Mouse (Mus musculus) cerebellum, adult 8-10 months (tissue): Measurements from ENCODE around the gene Itga9.

Experiments used
- DNase-seq: peaks from one replicate; pipeline ENCODE4 v3.0.0; 2022

The Itga9 gene

DNA sequence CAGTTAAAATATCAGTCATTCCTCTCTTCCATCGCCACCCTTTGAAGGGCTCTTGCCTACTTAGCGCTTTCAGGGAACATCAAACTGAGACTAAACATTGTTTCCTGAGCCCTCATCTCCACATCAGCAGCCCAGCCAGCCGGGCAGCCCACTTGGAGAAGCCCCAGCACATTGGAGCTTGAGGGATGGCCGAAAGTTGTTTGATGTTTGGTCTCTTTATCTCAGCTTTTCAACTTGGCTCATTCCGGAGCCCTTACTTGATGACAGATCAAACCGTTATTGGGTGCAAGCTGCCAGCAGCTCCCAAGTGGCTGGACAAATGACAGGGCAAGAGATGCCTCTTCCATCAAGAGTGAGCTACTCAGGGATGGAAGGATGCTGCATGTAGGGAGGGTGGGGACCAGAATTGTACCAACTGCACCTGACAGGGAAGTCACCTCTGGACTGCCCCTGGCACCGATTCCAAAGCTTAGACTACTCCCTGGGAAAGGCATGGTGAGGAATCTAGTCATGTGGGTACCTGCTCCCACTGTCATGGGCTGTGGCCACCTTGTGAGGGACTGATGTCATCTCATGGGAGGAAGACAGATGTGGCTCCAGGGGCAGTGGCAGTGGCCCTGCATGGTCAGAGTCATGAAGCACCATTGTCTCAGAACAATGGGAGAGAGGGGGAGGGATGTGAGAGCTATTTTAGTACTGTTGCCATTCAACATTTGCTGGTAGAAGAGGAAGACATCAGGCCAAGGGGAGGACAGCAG is 232.6 kb downstream of the Itga9 start:
- no peak for DNase-seq

DNA sequence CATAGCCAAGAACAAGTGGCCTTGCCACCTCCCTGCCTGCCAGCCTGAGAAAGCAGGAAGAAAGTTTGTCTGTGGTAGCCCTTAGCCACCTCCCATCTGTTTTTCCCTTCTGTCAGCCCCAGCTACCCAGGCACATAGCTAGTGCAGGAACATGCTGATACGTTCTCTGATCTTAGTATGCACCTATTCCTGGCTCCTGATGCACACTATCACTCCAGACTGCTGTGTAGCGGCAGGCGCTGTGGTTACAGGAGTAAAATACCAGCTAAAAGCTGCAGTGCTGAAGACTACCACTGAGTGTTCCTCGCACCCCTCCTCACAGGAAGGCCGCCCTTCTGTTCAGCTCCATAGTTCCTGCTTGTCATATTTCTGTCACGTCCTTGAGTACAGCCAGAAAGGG is 234.8 kb downstream of the Itga9 start:
- DNase-seq: no peak

DNA sequence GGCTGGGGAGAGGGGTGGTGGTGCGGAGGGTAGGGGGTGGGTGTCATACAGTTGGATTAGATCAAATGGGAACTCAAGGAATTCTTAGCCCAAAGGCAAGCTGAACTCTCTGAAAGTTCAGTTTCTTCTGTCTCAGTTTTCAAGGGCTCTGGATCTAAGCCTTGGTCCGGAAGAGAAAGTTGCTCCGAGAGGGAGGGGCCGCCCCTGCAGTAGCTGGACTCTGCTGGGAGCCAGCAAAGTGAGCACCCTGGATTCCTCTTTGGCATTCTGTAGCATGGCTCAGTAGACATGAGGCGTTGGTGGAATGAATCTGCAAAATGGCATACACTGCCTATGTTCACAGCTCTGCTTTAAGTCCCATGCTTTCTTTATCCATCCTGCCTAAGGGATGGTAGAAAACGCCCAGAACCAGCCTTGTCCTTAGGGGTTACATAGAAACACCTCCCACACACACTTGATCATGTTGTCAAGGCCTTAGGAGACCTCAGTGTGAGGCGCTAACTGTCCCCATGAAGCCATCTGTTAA is 235.5 kb downstream of the Itga9 start:
- no peak for DNase-seq

DNA sequence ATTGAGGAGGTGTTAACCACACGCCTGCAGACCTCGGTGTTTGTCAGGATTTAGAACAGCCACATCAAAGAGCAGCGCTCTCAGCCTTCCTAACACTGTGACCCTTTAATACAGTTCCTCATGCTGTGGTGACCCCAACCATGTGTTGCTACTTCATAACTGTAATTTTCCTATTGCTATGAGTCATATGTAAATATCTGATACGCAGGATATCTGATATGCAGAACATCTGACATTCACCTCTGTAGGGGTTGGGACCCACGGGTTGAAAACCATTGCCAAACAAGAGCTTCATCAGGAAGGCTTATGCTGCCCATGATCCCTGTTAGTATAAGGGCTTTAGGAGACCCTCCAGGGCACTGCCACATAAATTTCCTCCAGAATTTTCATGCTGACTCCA is 237.2 kb downstream of the Itga9 start:
- no peak for DNase-seq

DNA sequence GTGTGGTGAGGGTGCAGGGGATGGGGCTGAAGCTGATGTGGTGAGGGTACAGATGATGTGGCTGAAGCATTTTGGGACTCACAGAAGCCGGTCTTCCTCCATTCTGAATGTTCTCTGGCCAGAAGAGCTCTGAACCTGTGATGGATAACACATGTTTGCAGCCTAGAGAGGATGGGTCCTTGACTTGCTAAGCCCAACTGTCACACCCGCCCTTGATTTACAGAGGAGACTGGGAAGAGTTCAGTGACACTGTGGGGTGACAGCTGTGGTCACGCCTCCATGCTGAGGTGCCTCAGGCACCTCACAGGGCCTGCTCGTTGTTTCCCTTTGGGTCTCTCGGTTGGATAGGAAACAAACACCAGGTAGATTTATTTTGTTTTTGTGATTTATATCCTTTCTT is 238.5 kb downstream of the Itga9 start:
- no peak for DNase-seq

DNA sequence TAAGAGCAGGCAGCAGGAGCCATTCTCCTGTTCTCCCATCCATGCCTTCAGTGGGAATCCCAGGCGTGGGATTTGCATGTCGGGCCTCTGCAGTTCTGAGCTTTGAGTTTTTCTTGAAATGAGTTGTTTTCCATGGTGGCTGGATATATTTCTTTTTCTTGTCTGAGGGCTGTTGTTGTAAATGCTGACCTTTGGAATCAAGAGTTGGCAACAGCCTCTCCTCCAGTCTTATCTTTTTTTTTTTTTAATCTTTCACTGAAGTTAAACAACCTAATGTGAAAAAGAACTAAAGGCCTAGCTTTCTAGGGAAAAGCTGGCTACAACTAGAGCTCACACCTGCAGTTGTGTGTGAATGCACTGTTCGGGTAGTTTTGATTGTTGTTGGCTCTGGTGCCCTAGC is 240.3 kb downstream of the Itga9 start:
- DNase-seq: no peak

DNA sequence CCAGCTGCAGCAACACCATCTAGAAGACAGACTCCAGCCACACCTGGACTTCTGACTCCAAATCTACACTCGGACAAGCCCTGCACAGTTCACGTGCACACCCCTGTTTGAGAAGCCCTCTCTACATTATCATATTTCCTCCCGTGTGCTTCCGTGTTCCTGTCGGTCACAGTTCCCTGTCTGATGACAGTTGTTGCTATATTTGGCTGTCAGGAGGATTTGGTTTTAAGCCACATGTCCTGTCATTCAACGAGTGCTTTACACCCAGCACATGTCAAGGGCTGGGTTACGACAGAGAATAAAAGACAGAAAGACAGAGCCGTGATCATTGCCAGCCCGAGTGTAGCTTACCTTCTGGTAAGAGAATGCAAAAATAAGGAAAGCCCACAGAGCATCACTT is 250.2 kb downstream of the Itga9 start:
- no peak for DNase-seq

DNA sequence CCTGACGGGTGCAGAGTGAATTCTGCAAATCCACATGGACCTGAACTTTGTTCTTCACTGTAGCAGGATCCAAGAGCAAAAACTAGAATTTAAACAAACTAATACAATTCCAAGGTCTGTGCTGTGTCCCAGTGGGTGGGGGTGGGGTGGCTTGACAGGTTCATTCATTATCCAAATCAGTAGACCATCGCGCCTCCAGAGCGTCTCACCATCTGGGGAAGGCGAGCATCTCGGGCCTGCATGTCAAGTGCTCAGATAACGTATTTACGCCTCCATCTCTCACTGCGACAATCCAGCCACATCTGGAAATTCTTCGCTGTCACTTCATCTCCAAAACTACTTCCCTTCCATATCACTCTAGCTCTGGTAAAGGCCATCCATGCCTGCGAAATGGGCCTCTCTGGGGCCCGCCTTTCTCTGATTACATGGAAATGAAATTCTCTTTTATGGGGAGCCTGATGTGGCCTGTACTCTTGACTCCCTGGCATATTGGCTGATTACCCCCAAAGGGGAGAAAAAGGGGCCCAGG is 254.2 kb downstream of the Itga9 start:
- DNase-seq: no peak

DNA sequence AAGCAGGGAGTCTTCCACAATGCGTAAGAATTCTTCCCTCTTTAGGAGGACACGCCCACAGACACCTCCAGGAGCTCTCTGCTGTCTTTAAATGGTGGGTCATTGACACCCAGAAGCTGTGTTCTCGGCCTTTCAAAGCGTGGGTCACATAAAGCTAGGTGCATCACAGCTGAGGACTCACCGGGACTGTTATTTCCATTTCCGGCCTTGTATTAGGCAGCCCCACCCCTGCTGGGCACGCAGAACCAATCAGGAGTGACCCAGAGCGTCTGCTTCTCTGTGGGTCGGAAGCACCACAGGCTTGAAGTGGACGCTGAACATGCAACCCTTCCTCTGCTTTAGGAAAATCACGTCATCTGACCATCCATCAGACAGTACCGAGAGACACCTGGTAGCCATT is 255.7 kb downstream of the Itga9 start:
- DNase-seq: no peak

DNA sequence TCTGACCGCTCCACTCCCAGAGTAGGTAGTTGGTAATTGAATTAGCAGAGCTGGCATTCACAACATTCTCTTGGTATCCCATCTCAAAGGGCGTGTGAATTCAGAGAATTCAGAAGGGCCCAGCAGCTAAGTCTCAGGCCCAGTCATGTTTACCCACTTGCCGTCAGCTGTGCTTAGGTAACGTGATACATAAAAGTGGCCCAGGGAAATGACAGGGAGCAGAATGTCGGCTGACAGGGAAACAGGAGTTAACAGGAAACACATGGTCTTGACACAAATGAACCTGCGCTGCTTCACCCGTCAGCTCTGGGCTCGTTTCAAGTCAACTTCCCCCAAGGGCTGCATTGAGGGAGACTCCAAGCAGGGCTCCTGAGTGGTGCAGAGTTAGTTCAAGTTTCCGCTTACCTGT is 256.4 kb downstream of the Itga9 start:
- DNase-seq: no peak

DNA sequence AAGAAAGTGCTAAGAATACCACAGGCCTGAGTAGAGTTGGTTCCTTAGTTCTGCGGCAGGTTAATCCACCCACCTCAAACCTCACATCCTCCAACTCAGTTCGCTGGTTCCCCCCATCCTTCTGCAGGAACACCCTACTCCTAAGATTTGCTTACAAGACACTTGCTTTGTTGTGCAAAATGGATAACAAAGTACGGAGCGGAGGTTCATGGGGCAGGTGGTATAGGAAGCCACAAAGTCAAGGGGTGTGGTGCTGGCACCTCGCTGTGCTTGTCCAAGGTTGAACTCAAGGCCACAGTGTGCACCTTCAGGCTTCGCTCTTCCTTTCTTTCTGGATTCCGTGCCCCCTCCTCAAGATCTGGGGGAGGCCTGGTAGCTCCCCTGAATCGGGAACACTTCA is 257.0 kb downstream of the Itga9 start:
- DNase-seq: no peak

DNA sequence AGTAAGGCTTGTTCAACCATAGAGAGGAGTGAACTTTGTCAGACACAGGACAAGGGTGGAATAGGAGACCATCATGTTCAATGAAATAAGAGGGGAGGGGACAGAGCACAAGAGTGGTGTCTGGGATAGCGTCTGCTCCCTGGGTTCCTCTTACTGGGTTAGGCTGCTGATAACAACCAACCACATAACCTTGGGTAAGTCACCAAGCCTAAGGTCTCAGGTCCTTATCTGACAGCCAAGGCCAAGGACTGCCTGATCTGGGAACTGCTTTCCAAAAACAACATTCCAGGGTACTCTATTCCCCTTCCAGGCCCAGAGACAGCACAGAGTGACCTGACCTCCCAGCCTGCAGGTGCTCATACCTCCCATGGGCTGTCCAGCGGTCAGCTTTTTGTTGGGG is 260.5 kb downstream of the Itga9 start:
- DNase-seq: no peak

DNA sequence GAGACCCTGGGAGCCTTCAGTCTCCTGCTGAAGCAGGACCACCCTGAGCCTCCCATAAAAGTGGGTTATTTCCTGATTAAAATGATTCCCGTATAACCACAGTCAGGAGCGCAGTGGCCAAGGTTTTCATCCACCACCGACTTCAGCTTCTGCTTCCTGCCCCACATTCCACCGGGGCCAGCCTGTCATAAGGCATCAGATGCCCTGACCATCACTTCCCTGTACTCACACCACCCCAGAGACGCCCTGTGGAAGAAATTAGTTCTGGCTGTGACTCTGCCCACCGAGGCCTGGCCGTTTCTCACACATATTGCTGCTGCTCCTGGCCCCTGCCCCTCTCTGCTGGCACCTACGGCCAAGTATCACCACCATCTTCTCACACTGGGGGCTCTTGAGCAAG is 261.4 kb downstream of the Itga9 start:
- DNase-seq: no peak

DNA sequence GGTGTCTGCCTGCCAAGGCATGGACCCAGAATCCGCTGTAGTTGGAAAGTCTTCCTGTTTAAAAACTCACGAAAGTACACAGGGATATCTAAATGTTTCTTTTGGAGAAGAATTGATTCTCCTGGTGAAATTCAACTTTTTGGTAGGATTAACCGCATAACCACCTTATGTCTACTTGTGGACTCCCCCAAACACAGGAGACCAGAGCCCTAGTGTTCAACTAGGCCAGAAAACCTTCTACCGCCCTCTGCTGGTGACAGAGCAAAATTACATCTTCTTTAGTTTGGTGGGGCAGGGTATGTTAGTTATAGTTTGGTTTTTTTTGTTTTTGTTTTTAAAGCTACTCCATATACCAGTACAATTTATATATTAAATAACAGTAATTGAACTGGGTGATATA is 264.6 kb downstream of the Itga9 start:
- no peak for DNase-seq

DNA sequence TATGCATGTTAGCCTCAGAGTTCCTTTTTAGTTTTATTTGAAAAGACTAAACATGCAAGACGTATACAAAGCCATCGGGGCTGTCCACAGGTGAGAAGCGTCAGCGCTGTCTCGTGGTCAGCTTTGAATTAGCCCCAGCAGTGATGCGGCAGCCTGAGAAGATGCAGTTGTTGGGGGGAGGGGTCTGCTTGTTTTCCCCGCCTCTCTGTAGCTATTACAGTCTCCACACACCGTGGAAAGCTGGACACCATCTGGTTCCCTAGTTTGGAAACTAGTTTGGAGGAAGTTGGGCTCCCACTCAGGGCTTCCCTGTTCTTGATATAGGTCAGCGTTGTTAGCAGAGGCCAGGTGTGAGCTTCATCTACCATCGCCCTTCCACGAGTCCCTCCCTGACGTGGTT is 266.5 kb downstream of the Itga9 start:
- no peak for DNase-seq

DNA sequence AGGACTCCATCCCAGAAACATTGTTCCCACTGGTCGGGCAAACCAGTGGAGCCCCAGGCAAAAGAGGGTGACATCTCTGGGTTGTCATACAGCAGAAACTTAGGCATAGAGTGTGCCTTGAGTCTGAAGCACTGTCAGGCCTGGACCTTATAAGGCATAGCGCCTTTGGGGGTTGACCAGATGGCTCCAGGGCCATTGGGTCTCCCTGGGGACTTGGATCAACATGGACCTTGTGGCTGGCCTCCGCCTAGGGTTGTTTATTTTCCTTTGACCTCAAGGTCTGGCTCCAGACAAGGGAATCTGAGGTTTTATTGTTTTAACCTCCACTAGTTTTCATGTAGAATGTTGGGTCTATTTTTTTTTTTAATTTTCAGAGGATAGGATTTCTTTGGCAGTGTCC is 267.1 kb downstream of the Itga9 start:
- DNase-seq: no peak

DNA sequence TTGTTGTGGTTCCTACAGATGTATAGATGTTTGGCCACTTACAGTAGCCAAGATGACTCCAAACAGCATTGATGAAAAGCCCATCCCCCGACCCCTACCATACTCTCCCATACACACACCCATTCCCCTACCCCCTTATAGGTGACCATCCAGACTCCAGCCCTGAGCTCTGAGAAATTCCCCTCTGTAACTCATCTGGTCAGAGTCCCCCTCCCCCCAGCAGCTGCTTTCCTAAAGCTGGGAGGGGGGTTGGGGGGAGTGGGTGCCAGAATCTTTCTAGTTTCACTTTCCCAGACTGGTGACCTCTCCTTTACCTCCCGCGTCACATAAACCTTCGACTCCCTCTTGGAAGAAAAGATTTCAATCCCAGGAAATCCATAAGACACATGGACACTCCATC is 269.2 kb downstream of the Itga9 start:
- no peak for DNase-seq

DNA sequence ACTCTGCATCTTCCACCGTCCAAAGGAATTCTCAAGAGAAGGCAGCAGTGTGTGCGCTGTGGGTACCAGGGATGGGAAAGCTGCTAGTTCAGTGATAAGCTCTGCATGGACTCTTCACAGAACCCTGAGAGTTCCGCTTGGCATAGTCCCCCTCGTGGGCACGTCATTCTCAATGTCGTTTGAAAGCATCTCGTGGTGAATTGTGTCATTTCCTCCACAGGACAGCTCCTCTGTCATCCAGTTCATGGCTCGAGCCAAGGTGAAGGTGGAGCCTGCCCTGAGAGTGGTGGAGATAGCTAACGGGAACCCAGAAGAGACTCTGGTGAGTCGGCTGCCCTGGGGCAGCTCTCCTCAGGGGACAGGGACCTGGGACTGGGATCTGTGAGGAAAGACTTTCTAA is 270.4 kb downstream of the Itga9 start:
- no peak for DNase-seq

DNA sequence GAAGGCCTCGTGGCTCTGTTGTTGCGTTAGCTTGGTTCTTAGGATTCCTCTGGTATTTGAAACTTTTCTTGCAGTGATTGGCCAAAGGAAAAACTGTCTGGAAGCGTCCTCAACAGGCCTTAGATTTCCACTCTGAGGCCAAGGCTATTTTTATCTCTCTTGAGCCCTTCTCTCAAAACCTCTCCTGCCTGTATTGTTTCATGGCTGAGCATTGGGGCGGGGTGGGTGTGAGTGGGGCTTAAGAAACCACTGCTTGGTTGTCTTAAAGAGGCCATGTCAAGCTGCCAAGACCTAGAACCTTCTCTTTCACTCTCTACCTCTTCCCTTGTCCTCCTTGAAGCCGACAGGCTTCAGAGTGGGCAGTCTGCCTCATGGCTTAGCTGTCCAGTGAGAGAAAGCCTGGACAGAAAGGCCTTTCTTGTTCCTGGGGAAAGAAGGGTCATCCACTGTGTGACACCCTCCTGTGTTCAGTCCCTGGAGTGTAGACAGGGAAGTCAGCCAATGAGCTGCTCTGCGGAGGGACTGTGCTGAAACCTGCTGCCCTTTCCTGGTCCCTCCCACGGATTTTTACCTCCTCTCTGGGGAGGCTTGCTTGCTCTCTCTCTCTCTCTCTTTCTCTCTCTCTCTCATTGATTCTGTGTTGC is 271.0 kb downstream of the Itga9 start:
- no peak for DNase-seq

DNA sequence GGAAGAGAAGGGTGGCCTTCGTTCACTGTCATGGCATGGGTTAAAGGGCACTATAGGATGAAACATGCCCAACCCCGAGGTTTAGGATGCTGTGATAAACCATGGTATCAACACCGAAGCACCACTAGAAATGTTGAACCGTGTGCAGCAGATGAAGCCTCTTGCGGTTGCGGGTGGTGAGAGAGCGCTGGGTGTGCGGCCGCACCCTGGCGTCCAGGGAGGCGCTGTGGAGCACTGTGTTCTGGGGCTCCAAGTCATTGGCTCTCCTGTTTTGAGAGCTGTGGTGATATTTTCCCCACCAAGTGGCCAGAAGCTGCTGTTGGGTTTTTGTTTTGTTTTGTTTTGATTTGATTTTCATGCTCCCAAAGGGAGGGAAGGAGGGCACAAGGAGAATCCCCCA is 272.1 kb downstream of the Itga9 start:
- DNase-seq: no peak

DNA sequence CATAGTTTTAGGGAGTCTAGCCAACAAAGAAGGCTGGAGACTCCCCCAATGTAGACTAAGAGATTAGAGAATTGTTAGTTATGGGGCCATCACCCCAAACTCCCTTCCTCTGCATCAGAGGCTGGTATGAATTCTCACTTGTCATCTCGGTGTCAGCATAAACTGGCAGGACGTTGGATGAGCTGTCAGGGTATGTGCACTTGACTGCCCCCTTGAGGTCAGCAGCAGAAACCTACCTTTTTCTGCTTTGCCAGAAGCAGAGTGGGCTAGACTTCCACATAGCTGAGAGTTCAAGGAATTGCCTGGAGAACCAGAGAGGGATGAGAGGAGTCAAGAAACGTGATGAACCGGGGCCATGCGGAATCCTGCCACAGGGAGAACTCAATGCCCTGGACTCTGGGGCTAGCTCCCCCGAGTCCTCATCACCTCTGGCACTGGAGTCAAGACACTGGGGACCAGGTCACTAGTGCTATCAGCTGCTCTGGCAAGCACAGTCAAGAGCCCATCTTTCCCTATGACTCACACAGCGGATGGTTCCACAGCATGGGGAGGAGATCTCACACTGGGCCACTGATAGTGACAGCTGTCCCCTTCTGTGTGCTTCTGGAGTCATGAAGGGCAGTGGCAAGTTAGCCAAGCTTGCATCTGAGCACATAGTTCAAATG is 274.9 kb downstream of the Itga9 start:
- peak; percentile 34 for DNase-seq

DNA sequence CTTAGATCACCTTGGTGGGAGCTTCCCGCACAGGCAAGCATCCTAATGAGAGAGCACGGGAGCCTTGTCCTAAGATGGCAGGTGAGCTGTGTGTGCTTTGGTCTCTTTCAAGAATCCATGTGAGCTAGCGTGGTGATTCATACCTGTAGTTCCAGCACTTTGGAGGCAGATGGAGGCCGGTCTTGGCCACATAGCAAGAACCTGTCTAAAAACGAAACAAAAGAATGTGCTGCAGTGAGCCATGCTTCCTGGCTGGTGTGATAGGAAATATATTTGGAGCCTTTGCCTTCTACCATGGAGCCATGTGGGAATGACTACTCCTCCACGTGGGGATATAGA is 275.4 kb downstream of the Itga9 start:
- no peak for DNase-seq

DNA sequence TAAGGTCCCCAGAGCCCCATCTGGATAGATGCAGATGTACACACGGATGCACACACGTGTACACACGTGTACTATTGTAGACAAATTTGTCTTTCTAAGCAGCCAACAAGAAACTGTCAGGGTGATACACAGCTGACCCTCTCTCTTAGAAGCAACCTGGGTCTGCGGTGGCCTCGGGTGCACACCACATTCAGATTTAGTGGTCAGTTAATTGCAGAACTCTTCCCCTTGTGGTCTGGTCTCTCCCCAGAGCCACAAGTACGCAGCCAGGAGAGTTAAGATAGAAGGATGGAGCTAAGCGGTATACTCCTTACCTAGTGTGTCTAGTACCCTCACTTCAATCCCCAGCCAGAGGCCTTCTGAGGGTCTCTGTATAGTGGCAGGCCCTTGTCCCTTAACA is 276.7 kb downstream of the Itga9 start:
- DNase-seq: no peak

DNA sequence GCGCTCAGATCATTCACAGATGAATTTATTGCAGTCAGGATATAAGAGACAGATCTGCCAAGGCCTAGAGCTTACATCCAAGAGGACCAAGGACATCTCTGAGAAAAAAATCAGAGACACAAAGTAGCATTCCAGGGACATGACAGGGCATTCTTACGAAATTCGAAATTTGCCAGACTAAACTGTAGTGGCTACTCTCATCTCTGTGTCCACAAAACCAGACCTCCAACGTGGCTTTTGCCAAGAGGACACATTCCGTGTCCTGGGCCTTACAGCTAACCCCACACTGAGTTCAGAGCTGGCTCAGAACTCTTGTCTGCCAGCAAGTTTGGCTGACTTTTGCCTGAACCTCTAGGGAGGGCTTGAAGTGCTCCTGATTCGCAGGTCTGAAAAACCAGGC is 279.3 kb downstream of the Itga9 start:
- no peak for DNase-seq
